Mouse (Mus musculus) ovary, postnatal 14 days (tissue): Measurements from ENCODE around the gene Dab2ip.

ENCODE experiments used
- DNase-seq: peaks from one replicate; pipeline ENCODE4 v3.0.0; 2022; ENCODE audit warnings: low spot score

Dab2ip gene

GRCm38 (mm10) chr2:35622261-35623103 is 64.4 kb downstream of the Dab2ip start:
- no peak for DNase-seq

- no peak for DNase-seq
Measured at GRCm38 (mm10) chr2:35623104-35623377, 65.0 kb downstream of the Dab2ip start.

GRCm38 (mm10) chr2:35623431-35624148 is 65.5 kb downstream of the Dab2ip start:
- no peak for DNase-seq

GRCm38 (mm10) chr2:35624380-35625006 is 66.4 kb downstream of the Dab2ip start:
- DNase-seq = no peak

- no peak for DNase-seq
Measured at GRCm38 (mm10) chr2:35625007-35625380, 66.9 kb downstream of the Dab2ip start.

GRCm38 (mm10) chr2:35625526-35625925 is 67.5 kb downstream of the Dab2ip start:
- no peak for DNase-seq

GRCm38 (mm10) chr2:35626181-35626727 is 68.2 kb downstream of the Dab2ip start:
- DNase-seq = no peak

- no peak for DNase-seq
Measured at GRCm38 (mm10) chr2:35627298-35627898, 69.3 kb downstream of the Dab2ip start.

GRCm38 (mm10) chr2:35628052-35628451 is 70.0 kb downstream of the Dab2ip start:
- DNase-seq = no peak

- no peak for DNase-seq
Measured at GRCm38 (mm10) chr2:35628656-35629055, 70.6 kb downstream of the Dab2ip start.

GRCm38 (mm10) chr2:35629126-35629525 is 71.1 kb downstream of the Dab2ip start:
- no peak for DNase-seq

- DNase-seq = no peak
Measured at GRCm38 (mm10) chr2:35633392-35633791, 75.3 kb downstream of the Dab2ip start.

- no peak for DNase-seq
Measured at GRCm38 (mm10) chr2:35634963-35635362, 76.9 kb downstream of the Dab2ip start.

- DNase-seq = no peak
Measured at GRCm38 (mm10) chr2:35635541-35635940, 77.5 kb downstream of the Dab2ip start.

GRCm38 (mm10) chr2:35637880-35638535 is 79.9 kb downstream of the Dab2ip start:
- no peak for DNase-seq

- DNase-seq = no peak
Measured at GRCm38 (mm10) chr2:35639799-35640198, 81.7 kb downstream of the Dab2ip start.

- peak; percentile 52 for DNase-seq
Measured at GRCm38 (mm10) chr2:35640576-35640975, 82.5 kb downstream of the Dab2ip start.

- no peak for DNase-seq
Measured at GRCm38 (mm10) chr2:35642224-35642623, 84.2 kb downstream of the Dab2ip start.

- DNase-seq = no peak
Measured at GRCm38 (mm10) chr2:35646553-35646952, 88.5 kb downstream of the Dab2ip start.

- peak; percentile 86 for DNase-seq
Measured at GRCm38 (mm10) chr2:35649708-35650107, 91.6 kb downstream of the Dab2ip start.

- DNase-seq = no peak
Measured at GRCm38 (mm10) chr2:35651297-35651731, 93.2 kb downstream of the Dab2ip start.

GRCm38 (mm10) chr2:35652984-35653383 is 94.9 kb downstream of the Dab2ip start:
- DNase-seq = no peak
